Mouse (Mus musculus): ENCODE measurements around the gene Cldn6. TPM values are rescaled to one million over a fixed set of nuclear protein-coding genes. Genes with fewer than 3 reads are reported as not detected.

The Cldn6 gene
- polyA plus RNA-seq, 1 experiment from 2014 or later: 49.2 TPM

DNA sequence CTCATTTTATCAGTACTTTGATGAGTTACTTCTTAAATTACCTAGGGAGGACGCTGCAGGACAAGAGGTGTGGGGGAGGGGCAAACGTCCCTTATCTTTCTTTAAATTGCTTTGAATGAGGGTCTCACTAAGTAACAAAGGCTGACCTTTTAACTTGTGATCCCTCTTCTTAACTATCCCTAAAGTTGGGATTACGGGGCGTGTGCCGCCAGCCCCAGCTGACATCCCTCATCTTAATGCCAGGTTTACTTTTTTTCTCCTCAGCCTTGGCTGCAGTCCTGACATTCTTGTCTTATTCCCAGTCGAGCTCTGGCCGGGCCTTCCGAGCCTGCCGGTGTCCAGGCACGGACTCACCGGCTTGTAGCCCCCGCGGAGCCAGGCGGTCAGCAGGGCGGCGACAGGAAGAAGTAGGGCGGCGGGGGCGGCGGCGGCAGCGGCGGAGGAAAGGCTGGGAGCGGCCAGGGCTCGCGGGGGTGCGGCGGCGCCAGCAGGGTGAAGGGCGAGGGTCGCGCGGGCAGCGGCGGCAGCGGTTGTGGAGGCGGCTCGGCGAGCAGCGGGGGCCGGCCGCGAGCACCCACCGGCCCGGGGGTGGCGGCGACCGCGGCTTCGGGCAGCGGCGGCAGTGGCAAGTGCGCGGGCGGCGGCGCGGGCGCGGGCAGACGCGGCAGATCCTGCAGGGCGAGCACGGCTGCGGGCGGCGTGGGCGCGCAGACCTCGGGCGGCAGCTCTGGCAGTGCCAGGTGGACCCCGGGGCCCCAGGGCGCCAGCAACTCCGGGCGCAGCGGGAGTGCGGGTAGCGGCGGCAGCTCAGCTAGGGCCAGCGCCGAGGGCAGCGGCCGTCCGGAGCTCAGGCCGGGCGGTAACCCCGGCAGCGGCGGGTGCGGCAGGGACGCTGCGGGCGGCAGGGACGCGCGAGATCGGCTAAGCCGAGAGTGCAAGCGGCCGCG, 20.4 kb downstream of the Cldn6 start:
- ATAC-seq (ENCODE audit: insufficient number of reproducible peaks, insufficient read depth, low FRiP score, low TSS enrichment): 0 out of 2 replicates have a peak, but pooled peaks have one; percentile 12
- WGBS: under 1% methylated on average over 85 of the region's 101 CpGs
- H3K27me3 ChIP-seq: peaks cover 37% of the 10 kb centered on the region

DNA sequence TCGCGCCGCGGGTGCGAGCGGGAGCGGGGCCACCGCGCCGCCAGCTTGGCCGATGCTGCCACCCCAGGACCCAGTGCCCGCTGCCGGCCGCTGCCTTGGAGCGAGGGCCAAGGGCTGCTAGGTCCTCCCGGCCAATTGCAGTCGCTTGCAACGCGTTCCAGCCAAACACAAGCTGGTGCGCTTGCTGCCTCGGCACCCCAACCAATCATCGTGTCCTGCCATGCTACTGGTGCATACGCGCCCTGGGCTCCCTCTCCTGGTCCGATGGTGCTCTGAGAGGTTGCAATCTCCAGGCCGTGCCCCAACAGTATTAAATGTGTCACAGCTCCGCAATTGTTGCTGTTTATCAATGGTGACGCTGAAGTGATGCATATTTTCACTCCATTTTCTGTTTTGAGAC, 21.0 kb downstream of the Cldn6 start:
- Histone ChIP-seq H3K9me3 (no peaks in the 10 kb centered on the region), H3K4me2 (replicated peaks) (peak overlapping the region; percentile 100), H3K27me3 (peaks cover 37% of the 10 kb centered on the region), H3K4me1 (peaks cover 19% of the 10 kb centered on the region), H3K4me3 (peak overlapping the region; percentile 66), H3K27ac (no peak overlapping the region), H3K9ac (peak overlapping the region; percentile 61), H3K36me3 (no peaks in the 10 kb centered on the region)
- 1% methylated on average over 26 of the region's 28 CpGs for WGBS
- peak; percentile 88 for ATAC-seq (ENCODE audit: insufficient number of reproducible peaks, insufficient read depth, low FRiP score, low TSS enrichment)

More for the DNA sequence above, 20.4 kb downstream of the Cldn6 start:
- Histone ChIP-seq H3K4me1 (peaks cover 14% of the 10 kb centered on the region), H3K4me2 (replicated peaks) (peak overlapping the region; percentile 100), H3K9ac (peak overlapping the region; percentile 61), H3K9me3 (no peaks in the 10 kb centered on the region), H3K36me3 (no peaks in the 10 kb centered on the region), H3K27ac (no peak overlapping the region), H3K4me3 (peak overlapping the region; percentile 66)

DNA sequence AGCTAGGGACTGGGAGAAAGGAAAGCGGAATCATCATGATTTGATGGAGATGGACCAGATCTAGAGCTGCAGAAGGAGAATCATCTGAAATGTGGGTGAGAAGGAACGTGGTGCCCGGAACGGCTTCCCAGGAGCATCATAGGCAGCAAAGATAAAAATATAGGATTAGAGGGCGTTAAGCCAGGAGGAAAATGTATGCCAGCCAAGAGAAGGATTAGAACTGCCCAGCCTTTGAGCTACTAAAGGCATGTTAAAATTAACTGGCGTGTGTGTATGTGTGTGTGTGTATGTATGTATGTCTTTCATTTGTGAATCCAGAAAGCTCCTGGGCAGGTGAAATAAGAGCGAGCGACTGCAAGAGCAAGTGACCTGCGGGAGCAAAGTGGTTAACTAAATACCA, 24.3 kb downstream of the Cldn6 start:
- Histone ChIP-seq H3K9me3 (no peaks in the 10 kb centered on the region), H3K4me1 (peaks cover 17% of the 10 kb centered on the region; the same call in 1 of the 2 replicates), H3K36me3 (no peaks in the 10 kb centered on the region), H3K4me2 (replicated peaks) (no peak overlapping the region), H3K9ac (no peak overlapping the region), H3K27me3 (peaks cover 37% of the 10 kb centered on the region), H3K27ac (no peak overlapping the region), H3K4me3 (no peak overlapping the region)
- no peak for ATAC-seq (ENCODE audit: insufficient number of reproducible peaks, insufficient read depth, low FRiP score, low TSS enrichment)
- WGBS: 84% methylated on average over 9 of the region's 9 CpGs

DNA sequence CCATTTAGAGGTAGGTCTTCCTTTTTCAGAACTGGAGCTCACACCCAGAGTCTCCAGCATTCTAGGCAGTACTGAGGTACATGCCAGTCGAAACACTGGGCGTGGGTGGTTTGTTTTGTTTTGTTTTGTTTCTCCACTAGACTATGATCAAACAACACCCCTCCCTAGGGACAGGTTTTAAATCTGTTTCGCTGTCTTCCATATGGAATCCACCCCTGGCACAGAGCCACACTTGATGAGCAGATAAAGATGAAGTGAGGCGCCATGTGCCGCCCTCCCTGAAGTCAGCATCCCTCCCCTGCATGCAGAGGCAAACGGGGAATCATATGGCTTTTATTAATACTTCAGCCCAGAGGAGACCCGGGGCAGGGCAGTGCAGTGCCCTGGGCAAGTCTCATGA, 25.7 kb downstream of the Cldn6 start:
- Histone ChIP-seq H3K9ac (no peak overlapping the region), H3K4me1 (peaks cover 12% of the 10 kb centered on the region; the same call in 1 of the 2 replicates), H3K27me3 (peaks cover 23% of the 10 kb centered on the region), H3K9me3 (no peaks in the 10 kb centered on the region), H3K4me2 (replicated peaks) (no peak overlapping the region), H3K27ac (no peak overlapping the region), H3K4me3 (no peak overlapping the region), H3K36me3 (no peaks in the 10 kb centered on the region)
- 23% methylated on average over 7 of the region's 7 CpGs for WGBS
- ATAC-seq (ENCODE audit: insufficient number of reproducible peaks, insufficient read depth, low FRiP score, low TSS enrichment): no peak

DNA sequence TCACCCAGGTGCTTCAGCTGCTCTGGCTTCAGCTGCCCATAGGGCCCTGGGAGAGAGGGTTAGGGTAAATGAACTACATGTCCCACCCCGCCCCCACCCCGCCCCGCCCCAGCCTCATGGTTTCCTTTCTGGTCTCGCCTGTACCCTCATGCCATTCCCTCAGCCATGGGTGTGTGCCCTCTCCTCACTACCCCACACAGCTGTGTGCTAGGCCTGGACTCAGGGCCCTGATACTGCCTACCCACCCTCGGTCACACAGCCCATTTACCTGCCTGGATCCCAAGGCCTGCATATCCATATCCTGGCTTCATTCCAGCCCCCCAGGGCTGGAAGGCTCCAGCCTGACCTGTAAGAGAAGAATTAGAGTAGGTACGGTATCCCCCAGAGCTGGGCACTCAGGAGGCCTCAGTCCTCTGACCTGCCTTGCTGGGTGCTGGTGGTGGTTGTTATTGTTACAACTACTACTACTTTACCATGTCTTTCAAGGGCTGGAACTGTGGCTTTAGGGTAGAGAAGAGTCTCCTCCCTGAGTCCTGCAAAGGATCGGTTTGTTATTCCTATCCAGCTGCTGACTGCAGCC, 26.6 kb downstream of the Cldn6 start:
- Histone ChIP-seq H3K27me3 (peaks cover 15% of the 10 kb centered on the region), H3K9ac (no peak overlapping the region), H3K27ac (no peak overlapping the region), H3K4me1 (peaks cover 10% of the 10 kb centered on the region; the same call in 1 of the 2 replicates), H3K4me2 (replicated peaks) (no peak overlapping the region), H3K36me3 (no peaks in the 10 kb centered on the region), H3K9me3 (no peaks in the 10 kb centered on the region), H3K4me3 (no peak overlapping the region)
- 73% methylated on average over 7 of the region's 7 CpGs for WGBS
- peak; percentile 52; the same call in 1 of the 2 replicates for ATAC-seq (ENCODE audit: insufficient number of reproducible peaks, insufficient read depth, low FRiP score, low TSS enrichment)

DNA sequence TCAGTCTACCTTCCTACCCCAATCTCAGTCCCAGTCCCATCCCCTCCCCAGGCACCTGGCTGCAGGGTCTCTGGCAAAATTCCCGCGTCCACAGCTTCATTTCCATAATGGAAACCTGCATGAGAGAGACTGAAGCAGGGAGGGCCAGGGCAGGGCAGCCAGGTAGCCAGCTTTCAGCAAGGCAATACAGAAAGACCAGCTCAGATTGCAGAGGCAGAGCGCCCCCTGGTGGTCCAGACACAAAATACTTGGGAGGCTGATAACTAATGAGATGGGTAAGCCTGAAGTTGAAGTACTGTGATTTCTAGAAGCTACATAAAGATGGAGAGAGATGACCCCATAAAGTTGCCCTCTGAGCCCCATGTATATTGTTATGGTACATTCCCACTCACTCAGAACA, 27.2 kb downstream of the Cldn6 start:
- H3K27me3 ChIP-seq: peaks cover 9% of the 10 kb centered on the region; the same call in 1 of the 2 replicates
- no peak overlapping the region for H3K9ac ChIP-seq
- H3K9me3 ChIP-seq: no peaks in the 10 kb centered on the region
- 1% methylated on average over 3 of the region's 3 CpGs for WGBS
- no peaks in the 10 kb centered on the region for H3K36me3 ChIP-seq
- H3K4me1 ChIP-seq: peaks cover 10% of the 10 kb centered on the region; the same call in 1 of the 2 replicates
- no peak overlapping the region for H3K4me2 ChIP-seq (replicated peaks)
- 0 out of 2 replicates have a peak, but pooled peaks have one; percentile 13 for ATAC-seq (ENCODE audit: insufficient number of reproducible peaks, insufficient read depth, low FRiP score, low TSS enrichment)
- H3K4me3 ChIP-seq: no peak overlapping the region
- H3K27ac ChIP-seq: no peak overlapping the region

DNA sequence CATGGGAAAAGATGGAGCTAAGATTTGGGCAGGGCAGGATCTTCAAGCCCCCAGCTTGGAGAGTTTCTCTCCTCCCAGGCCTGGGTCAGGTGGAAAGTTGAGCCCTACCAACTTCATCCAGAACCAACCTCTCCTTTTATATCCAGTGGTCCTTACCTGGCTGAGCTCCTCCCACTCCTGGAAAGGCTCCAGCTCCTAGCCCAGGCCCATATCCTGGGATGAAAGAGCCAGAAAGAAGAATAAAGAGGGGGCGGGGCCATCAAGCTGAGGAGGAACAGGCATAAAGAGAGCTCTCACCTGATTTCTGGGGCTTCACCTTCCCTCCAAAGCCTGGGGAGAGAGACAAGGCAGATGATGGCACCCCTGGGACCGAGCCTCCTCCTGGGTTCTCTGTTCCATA, 38.0 kb downstream of the Cldn6 start:
- Histone ChIP-seq H3K27ac (no peak overlapping the region), H3K4me2 (replicated peaks) (no peak overlapping the region), H3K27me3 (no peaks in the 10 kb centered on the region), H3K9ac (no peak overlapping the region), H3K4me3 (no peak overlapping the region), H3K4me1 (no peaks in the 10 kb centered on the region), H3K36me3 (no peaks in the 10 kb centered on the region), H3K9me3 (no peaks in the 10 kb centered on the region)
- no peak for ATAC-seq (ENCODE audit: insufficient number of reproducible peaks, insufficient read depth, low FRiP score, low TSS enrichment)
- 67% methylated on average over 2 of the region's 2 CpGs for WGBS

DNA sequence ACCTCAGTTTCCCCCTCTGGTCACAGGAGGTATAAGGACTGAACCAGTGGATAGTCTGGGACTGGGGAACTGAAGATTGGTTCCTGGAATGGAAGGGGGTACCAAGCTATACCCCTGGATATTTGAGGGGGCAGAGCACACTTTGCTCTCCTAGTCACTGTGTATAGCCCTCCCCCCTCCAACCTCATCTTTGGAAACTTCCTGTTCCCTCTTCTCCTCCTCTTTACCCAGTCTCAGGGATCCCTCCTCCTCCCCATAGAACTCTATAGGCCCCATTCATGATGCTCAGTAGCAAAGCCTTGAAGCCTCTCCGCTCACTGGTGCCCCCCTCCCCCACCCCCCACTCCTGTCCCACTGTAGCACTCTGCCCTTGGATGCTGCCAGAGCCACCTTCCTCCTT, 40.4 kb downstream of the Cldn6 start:
- H3K4me2 ChIP-seq (replicated peaks): no peak overlapping the region
- no peaks in the 10 kb centered on the region for H3K9me3 ChIP-seq
- no peak for ATAC-seq (ENCODE audit: insufficient number of reproducible peaks, insufficient read depth, low FRiP score, low TSS enrichment)
- no peaks in the 10 kb centered on the region for H3K36me3 ChIP-seq
- no peaks in the 10 kb centered on the region for H3K27me3 ChIP-seq
- H3K27ac ChIP-seq: no peak overlapping the region
- no peak overlapping the region for H3K9ac ChIP-seq
- 27% methylated on average over 1 of the region's 1 CpGs for WGBS
- H3K4me3 ChIP-seq: no peak overlapping the region
- no peaks in the 10 kb centered on the region for H3K4me1 ChIP-seq

DNA sequence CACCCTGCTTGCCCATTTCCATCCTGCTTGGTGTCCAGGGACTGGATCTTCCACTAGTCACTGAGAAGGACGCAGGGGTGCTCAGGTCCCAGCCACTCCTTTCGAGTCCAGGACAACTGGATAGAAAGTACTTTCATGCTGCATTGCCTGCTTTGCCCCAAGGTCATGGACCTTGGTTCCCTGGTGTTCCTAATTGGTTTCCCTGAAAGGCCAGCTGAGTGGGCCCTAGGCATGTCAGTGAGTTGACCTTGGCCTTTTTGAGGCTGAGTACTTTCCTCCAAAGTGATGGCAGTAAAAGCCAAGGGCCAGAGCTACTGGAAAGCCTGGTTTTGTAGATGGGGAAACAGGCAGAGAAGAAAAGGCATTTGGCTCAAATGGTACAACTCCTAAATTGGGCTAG, 42.8 kb downstream of the Cldn6 start:
- no peak overlapping the region for H3K4me3 ChIP-seq
- H3K27me3 ChIP-seq: no peaks in the 10 kb centered on the region
- ATAC-seq (ENCODE audit: insufficient number of reproducible peaks, insufficient read depth, low FRiP score, low TSS enrichment): no peak
- no peak overlapping the region for H3K27ac ChIP-seq
- H3K4me2 ChIP-seq (replicated peaks): no peak overlapping the region
- 80% methylated on average over 2 of the region's 2 CpGs for WGBS
- H3K9ac ChIP-seq: no peak overlapping the region
- H3K36me3 ChIP-seq: no peaks in the 10 kb centered on the region
- 0 out of 2 replicates have a peak, but pooled peaks cover 9% of the 10 kb centered on the region for H3K4me1 ChIP-seq
- H3K9me3 ChIP-seq: no peaks in the 10 kb centered on the region

DNA sequence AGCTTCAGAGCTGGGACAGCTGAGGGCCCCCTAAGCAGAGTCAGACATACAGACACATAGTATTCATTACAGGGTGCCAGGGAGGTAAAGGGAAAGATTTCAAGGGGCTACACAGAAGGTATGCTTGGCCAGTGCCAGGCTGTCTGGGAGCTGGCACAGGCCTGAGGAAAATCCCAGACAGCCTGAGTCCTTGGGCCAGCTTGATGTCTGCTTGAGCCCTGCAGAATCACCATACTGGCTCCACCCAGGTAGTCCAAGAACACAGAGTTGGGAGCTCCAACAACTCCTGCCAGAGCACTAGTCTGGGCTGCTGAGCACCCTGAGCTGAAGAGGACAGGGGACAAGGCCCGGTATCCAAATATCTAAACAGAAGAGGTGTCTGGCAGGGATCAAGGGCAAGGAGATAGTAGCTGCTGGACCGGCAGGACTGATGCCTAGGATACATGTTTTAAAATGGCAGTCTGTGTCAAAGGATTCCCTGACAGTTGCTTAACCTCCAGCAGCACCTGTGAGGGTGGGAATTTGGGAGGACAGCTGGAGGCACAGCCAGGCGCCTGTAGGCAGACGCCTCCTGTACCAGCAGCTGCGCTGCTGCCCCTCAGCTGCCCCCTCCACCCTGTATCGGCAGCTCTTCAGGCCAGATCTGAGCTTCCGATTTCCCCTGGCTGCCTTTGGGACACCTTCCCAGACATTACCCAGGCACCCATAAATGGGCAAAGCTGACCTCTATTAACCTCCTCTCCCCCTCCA, 43.5 kb downstream of the Cldn6 start, which contains the start of gene 1520401A03Rik:
Gene 1520401A03Rik, minus strand, starts transcription at position 408 of the 750 bp plus-strand sequence.
- no peak within 1 kb of the TSS for H3K4me3 ChIP-seq
- 0 out of 2 replicates have a peak, but pooled peaks cover 10% of the 10 kb centered on the region for H3K4me1 ChIP-seq
- no peak within 1 kb of the TSS for H3K9ac ChIP-seq
- H3K27me3 ChIP-seq: no peaks in the 10 kb centered on the region
- WGBS: 72% methylated on average over 7 of the region's 7 CpGs
- H3K27ac ChIP-seq: no peak within 1 kb of the TSS
- H3K4me2 ChIP-seq (replicated peaks): no peak within 1 kb of the TSS
- ATAC-seq (ENCODE audit: insufficient number of reproducible peaks, insufficient read depth, low FRiP score, low TSS enrichment): no peak
- no peaks in the 10 kb centered on the region for H3K9me3 ChIP-seq
- H3K36me3 ChIP-seq: no peaks in the 10 kb centered on the region

DNA sequence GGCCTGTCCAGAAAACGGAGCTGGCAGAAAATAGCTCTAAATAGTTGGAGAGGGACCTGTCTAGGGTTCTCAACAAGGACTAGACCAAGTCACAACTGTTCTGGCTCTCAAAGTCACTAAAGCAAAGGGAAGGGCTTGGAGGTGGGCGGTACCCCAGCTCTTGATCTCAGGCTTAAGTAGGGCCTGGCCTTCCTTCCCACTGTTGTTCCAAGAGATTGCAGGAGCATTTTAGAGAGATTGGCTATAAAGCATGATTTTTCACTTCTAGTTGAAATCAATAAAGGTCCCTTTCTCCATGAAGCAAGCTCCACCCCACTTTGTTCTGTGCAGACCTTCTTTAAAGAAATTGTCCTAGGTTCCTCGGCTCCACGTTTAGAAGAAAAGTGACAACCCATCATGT, 46.4 kb downstream of the Cldn6 start:
- H3K9me3 ChIP-seq: no peaks in the 10 kb centered on the region
- peak overlapping the region; percentile 73 for H3K9ac ChIP-seq
- H3K4me1 ChIP-seq: 0 out of 2 replicates have a peak, but pooled peaks cover 16% of the 10 kb centered on the region
- peak overlapping the region; percentile 59; the same call in 1 of the 2 replicates for H3K27ac ChIP-seq
- peak overlapping the region; percentile 94 for H3K4me3 ChIP-seq
- no peaks in the 10 kb centered on the region for H3K36me3 ChIP-seq
- no peak for ATAC-seq (ENCODE audit: insufficient number of reproducible peaks, insufficient read depth, low FRiP score, low TSS enrichment)
- 67% methylated on average over 4 of the region's 4 CpGs for WGBS
- H3K4me2 ChIP-seq (replicated peaks): peak overlapping the region; percentile 86
- no peaks in the 10 kb centered on the region for H3K27me3 ChIP-seq
